Mouse (Mus musculus) fat pad, adult 2 months (tissue): ENCODE data around the gene Rnasek.

Source experiments
- DNase-seq: peaks from one replicate; pipeline ENCODE4 v3.0.0-alpha.2; 2011; ENCODE audit warnings: low read depth, low spot score; ENCODE audit errors: extremely low read depth

Gene Rnasek

GRCm38 (mm10) chr11:70189319-70190134, 50.1 kb downstream of the Rnasek start:
- DNase-seq, result no peak
